Mouse (Mus musculus): ENCODE measurements around the gene Olfr1360.

Olfr1360 gene

DNA sequence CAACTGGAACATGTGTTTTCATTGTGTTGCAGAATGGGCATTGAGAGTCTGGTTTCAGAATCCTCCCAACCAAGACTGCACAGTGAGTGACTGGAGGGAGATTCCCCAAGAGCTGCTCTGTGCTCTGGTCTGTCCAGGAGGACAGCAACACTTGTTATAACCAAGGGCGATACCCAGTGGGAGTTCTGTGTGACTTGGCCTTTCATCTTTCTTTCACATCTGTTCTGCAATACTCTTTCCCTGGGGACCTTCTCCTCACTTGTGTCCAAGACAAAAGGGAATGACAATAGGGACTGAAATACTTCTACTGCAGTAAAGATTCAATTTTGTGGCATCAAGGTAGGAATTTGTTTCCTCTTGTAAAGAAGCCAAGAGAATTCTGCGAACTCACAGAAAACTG lies 34.8 kb downstream of the Olfr1360 start, which contains the start of gene Olfr11:
Gene Olfr11, minus strand, starts transcription at position 101 of the 400 bp plus-strand sequence.
- DNase-seq (ENCODE audit: low spot score): no peak

Data from layer of hippocampus, adult 11-12 months (tissue).